Mouse (Mus musculus) right cerebral cortex, postnatal 4 days (tissue): Measurements from ENCODE around the gene Ramp3.

Experiments used
- DNase-seq: peaks from one replicate; pipeline ENCODE4 v3.0.0-alpha.2; 2022

Ramp3 gene

GRCm38 (mm10) chr11:6674701-6675100 lies 16.4 kb downstream of the Ramp3 start:
- DNase-seq, result no peak

- DNase-seq, result no peak
Observed at GRCm38 (mm10) chr11:6675402-6675801, 17.1 kb downstream of the Ramp3 start.

- no peak for DNase-seq
Observed at GRCm38 (mm10) chr11:6676641-6677040, 18.3 kb downstream of the Ramp3 start.

- no peak for DNase-seq
Observed at GRCm38 (mm10) chr11:6677530-6677929, 19.2 kb downstream of the Ramp3 start.

GRCm38 (mm10) chr11:6679694-6680396 lies 21.5 kb downstream of the Ramp3 start:
- no peak for DNase-seq

- no peak for DNase-seq
Observed at GRCm38 (mm10) chr11:6680397-6680818, 22.1 kb downstream of the Ramp3 start.

GRCm38 (mm10) chr11:6684741-6685140 lies 26.4 kb downstream of the Ramp3 start:
- DNase-seq, result no peak

GRCm38 (mm10) chr11:6688888-6689287 lies 30.6 kb downstream of the Ramp3 start:
- no peak for DNase-seq

- DNase-seq, result no peak
Observed at GRCm38 (mm10) chr11:6692341-6692740, 34.0 kb downstream of the Ramp3 start.

GRCm38 (mm10) chr11:6694114-6694513 lies 35.8 kb downstream of the Ramp3 start:
- DNase-seq, result no peak

GRCm38 (mm10) chr11:6695176-6695575 lies 36.9 kb downstream of the Ramp3 start:
- no peak for DNase-seq

- DNase-seq, result no peak
Observed at GRCm38 (mm10) chr11:6696551-6696950, 38.2 kb downstream of the Ramp3 start.

- DNase-seq, result no peak
Observed at GRCm38 (mm10) chr11:6697751-6698150, 39.4 kb downstream of the Ramp3 start.

- DNase-seq, result no peak
Observed at GRCm38 (mm10) chr11:6698281-6698680, 40.0 kb downstream of the Ramp3 start.

GRCm38 (mm10) chr11:6702258-6702657 lies 43.9 kb downstream of the Ramp3 start:
- DNase-seq, result no peak

GRCm38 (mm10) chr11:6704851-6705250 lies 46.5 kb downstream of the Ramp3 start:
- no peak for DNase-seq

- no peak for DNase-seq
Observed at GRCm38 (mm10) chr11:6705516-6705915, 47.2 kb downstream of the Ramp3 start.

GRCm38 (mm10) chr11:6706796-6707195 lies 48.5 kb downstream of the Ramp3 start:
- no peak for DNase-seq

- DNase-seq, result no peak
Observed at GRCm38 (mm10) chr11:6708437-6708836, 50.1 kb downstream of the Ramp3 start.

GRCm38 (mm10) chr11:6710409-6710808 lies 52.1 kb downstream of the Ramp3 start:
- DNase-seq, result no peak

- no peak for DNase-seq
Observed at GRCm38 (mm10) chr11:6720746-6721145, 62.4 kb downstream of the Ramp3 start.

- no peak for DNase-seq
Observed at GRCm38 (mm10) chr11:6726921-6727320, 68.6 kb downstream of the Ramp3 start.
